Mouse (Mus musculus): ENCODE measurements around the gene Lpar6. TPM values are rescaled to one million over a fixed set of nuclear protein-coding genes. Genes with fewer than 3 reads are reported as not detected.
A peak's percentile ranks its signal among the peaks of the same experiment; 100 is the strongest.

Gene Lpar6
- total and polyA plus RNA-seq, 3 experiments: 0.05 to 4.5 (median 2.0) TPM

DNA sequence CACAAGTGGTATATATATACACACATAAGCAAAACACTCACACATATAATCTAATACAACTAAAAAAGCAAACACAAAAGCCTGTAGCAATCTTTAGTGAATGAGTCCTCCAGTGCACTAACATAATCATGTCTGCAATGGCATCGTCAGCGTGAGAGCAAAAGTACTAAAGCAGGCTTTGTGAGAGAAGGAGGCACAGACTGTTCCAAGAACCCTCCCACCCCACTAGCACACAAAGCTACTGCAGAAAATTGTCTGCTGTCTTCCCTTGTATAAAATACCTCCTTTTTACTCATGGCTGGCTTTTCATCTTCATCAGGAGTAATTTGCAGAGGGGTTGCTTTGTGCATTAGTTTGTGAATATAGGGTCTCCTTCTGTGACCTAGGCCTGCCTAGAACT is 14.6 kb downstream of the Lpar6 start:
- Histone ChIP-seq H3K9me3 (replicated peaks) (no peaks in the 10 kb centered on the region), H3K36me3 (replicated peaks) (peaks cover 80% of the 10 kb centered on the region), H3K27me3 (ENCODE audit: insufficient read depth, low read length) (no peaks in the 10 kb centered on the region), H3K4me3 (ENCODE audit: low read depth, low read length) (no peak overlapping the region), H3K4me1 (ENCODE audit: insufficient read depth, low read depth, low read length) (no peaks in the 10 kb centered on the region)
- no peak for TF ChIP-seq TAL1 (conservative IDR thresholded peaks at IDR 0.05; ENCODE audit: low read depth, low read length)
- TF ChIP-seq GATA1 (IDR thresholded peaks at IDR 0.05; ENCODE audit: borderline replicate concordance, low read length): no peak
- no peak for TF ChIP-seq GATA2 (IDR thresholded peaks at IDR 0.05; ENCODE audit: borderline replicate concordance, low read depth, low read length)
- no peak for TF ChIP-seq CTCF (IDR thresholded peaks at IDR 0.05; ENCODE audit: low read depth, low read length)
- no peak for TF ChIP-seq POLR2AphosphoS5 (IDR thresholded peaks at IDR 0.05; ENCODE audit: insufficient replicate concordance, low read depth, low read length)
- ATAC-seq (ENCODE audit: extremely low read depth, insufficient number of reproducible peaks, low FRiP score, poor library complexity, severe bottlenecking) (no peak), DNase-seq (ENCODE audit: low spot score) (no peak)

- no peaks in the 10 kb centered on the region for H3K9me3 ChIP-seq (replicated peaks)
- no peak overlapping the region for H3K4me3 ChIP-seq (ENCODE audit: low read depth, low read length)
- ATAC-seq (ENCODE audit: extremely low read depth, insufficient number of reproducible peaks, low FRiP score, poor library complexity, severe bottlenecking) (no peak), DNase-seq (ENCODE audit: low spot score) (no peak)
- no peaks in the 10 kb centered on the region for H3K27me3 ChIP-seq (ENCODE audit: insufficient read depth, low read length)
- H3K36me3 ChIP-seq (replicated peaks): peaks cover 80% of the 10 kb centered on the region
- no peak for TF ChIP-seq GATA1 (IDR thresholded peaks at IDR 0.05; ENCODE audit: borderline replicate concordance, low read length)
- TF ChIP-seq TAL1 (conservative IDR thresholded peaks at IDR 0.05; ENCODE audit: low read depth, low read length): no peak
- no peak for TF ChIP-seq POLR2AphosphoS5 (IDR thresholded peaks at IDR 0.05; ENCODE audit: insufficient replicate concordance, low read depth, low read length)
- no peak for TF ChIP-seq CTCF (IDR thresholded peaks at IDR 0.05; ENCODE audit: low read depth, low read length)
- TF ChIP-seq GATA2 (IDR thresholded peaks at IDR 0.05; ENCODE audit: borderline replicate concordance, low read depth, low read length): no peak
- H3K4me1 ChIP-seq (ENCODE audit: insufficient read depth, low read depth, low read length): peaks cover 8% of the 10 kb centered on the region
Measured at GRCm38 (mm10) chr14:73253453-73254251, 16.0 kb downstream of the Lpar6 start.

GRCm38 (mm10) chr14:73254412-73254811 is 16.7 kb downstream of the Lpar6 start:
- H3K36me3 ChIP-seq (replicated peaks): peaks cover 80% of the 10 kb centered on the region
- no peak for TF ChIP-seq TAL1 (conservative IDR thresholded peaks at IDR 0.05; ENCODE audit: low read depth, low read length)
- no peak for TF ChIP-seq GATA1 (IDR thresholded peaks at IDR 0.05; ENCODE audit: borderline replicate concordance, low read length)
- TF ChIP-seq CTCF (IDR thresholded peaks at IDR 0.05; ENCODE audit: low read depth, low read length): no peak
- no peak for TF ChIP-seq GATA2 (IDR thresholded peaks at IDR 0.05; ENCODE audit: borderline replicate concordance, low read depth, low read length)
- no peak for TF ChIP-seq POLR2AphosphoS5 (IDR thresholded peaks at IDR 0.05; ENCODE audit: insufficient replicate concordance, low read depth, low read length)
- no peaks in the 10 kb centered on the region for H3K9me3 ChIP-seq (replicated peaks)
- no peaks in the 10 kb centered on the region for H3K27me3 ChIP-seq (ENCODE audit: insufficient read depth, low read length)
- peaks cover 8% of the 10 kb centered on the region for H3K4me1 ChIP-seq (ENCODE audit: insufficient read depth, low read depth, low read length)
- ATAC-seq (ENCODE audit: extremely low read depth, insufficient number of reproducible peaks, low FRiP score, poor library complexity, severe bottlenecking): no peak
- H3K4me3 ChIP-seq (ENCODE audit: low read depth, low read length): no peak overlapping the region
- DNase-seq (ENCODE audit: low spot score): no peak

DNA sequence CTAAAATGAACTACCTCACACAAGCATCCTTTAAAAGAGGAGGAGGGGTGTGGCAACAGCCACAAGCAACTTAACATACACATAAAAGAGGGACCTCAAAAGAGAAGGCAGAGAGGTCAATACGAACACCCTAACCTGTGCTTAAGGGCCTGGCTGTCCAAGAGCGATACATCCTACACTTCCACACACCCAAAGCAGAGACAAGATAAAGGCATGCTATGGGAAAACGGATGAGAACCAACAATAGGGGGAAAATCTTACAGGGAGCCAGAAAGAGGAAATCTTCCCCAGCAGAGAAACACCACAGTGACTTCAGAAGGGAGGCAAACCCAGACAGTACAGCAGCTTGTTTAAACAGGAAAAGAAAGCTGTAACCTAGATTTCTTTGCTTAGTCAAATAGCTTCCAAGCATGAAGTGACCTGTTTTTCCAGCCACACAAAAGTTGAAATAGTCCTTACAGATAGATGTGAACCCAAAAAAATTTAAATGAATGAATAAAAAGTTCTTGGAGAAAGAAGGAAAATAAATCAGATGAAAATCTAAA is 17.8 kb downstream of the Lpar6 start:
- peaks cover 78% of the 10 kb centered on the region for H3K36me3 ChIP-seq (replicated peaks)
- TF ChIP-seq GATA1 (IDR thresholded peaks at IDR 0.05; ENCODE audit: borderline replicate concordance, low read length) (no peak), POLR2AphosphoS5 (IDR thresholded peaks at IDR 0.05; ENCODE audit: insufficient replicate concordance, low read depth, low read length) (no peak), GATA2 (IDR thresholded peaks at IDR 0.05; ENCODE audit: borderline replicate concordance, low read depth, low read length) (no peak), TAL1 (conservative IDR thresholded peaks at IDR 0.05; ENCODE audit: low read depth, low read length) (no peak), CTCF (IDR thresholded peaks at IDR 0.05; ENCODE audit: low read depth, low read length) (no peak)
- no peaks in the 10 kb centered on the region for H3K9me3 ChIP-seq (replicated peaks)
- no peaks in the 10 kb centered on the region for H3K27me3 ChIP-seq (ENCODE audit: insufficient read depth, low read length)
- DNase-seq (ENCODE audit: low spot score): no peak
- no peak overlapping the region for H3K4me3 ChIP-seq (ENCODE audit: low read depth, low read length)
- H3K4me1 ChIP-seq (ENCODE audit: insufficient read depth, low read depth, low read length): peaks cover 8% of the 10 kb centered on the region
- no peak for ATAC-seq (ENCODE audit: extremely low read depth, insufficient number of reproducible peaks, low FRiP score, poor library complexity, severe bottlenecking)

- ATAC-seq (ENCODE audit: extremely low read depth, insufficient number of reproducible peaks, low FRiP score, poor library complexity, severe bottlenecking) (peak; percentile 38; the same call in 1 of the 2 replicates), DNase-seq (ENCODE audit: low spot score) (no peak)
- TF ChIP-seq POLR2AphosphoS5 (IDR thresholded peaks at IDR 0.05; ENCODE audit: insufficient replicate concordance, low read depth, low read length) (no peak), GATA2 (IDR thresholded peaks at IDR 0.05; ENCODE audit: borderline replicate concordance, low read depth, low read length) (no peak), CTCF (IDR thresholded peaks at IDR 0.05; ENCODE audit: low read depth, low read length) (no peak), TAL1 (conservative IDR thresholded peaks at IDR 0.05; ENCODE audit: low read depth, low read length) (no peak)
- H3K9me3 ChIP-seq (replicated peaks): no peaks in the 10 kb centered on the region
- H3K4me3 ChIP-seq (ENCODE audit: low read depth, low read length): no peak overlapping the region
- H3K4me1 ChIP-seq (ENCODE audit: insufficient read depth, low read depth, low read length): peaks cover 8% of the 10 kb centered on the region
- no peaks in the 10 kb centered on the region for H3K27me3 ChIP-seq (ENCODE audit: insufficient read depth, low read length)
- peaks cover 72% of the 10 kb centered on the region for H3K36me3 ChIP-seq (replicated peaks)
Measured at GRCm38 (mm10) chr14:73257348-73257747, 19.7 kb downstream of the Lpar6 start.

- peaks cover 75% of the 10 kb centered on the region for H3K36me3 ChIP-seq (replicated peaks)
- DNase-seq (ENCODE audit: low spot score) (no peak), ATAC-seq (ENCODE audit: extremely low read depth, insufficient number of reproducible peaks, low FRiP score, poor library complexity, severe bottlenecking) (no peak)
- no peak overlapping the region for H3K4me3 ChIP-seq (ENCODE audit: low read depth, low read length)
- no peaks in the 10 kb centered on the region for H3K9me3 ChIP-seq (replicated peaks)
- no peak for TF ChIP-seq CTCF (IDR thresholded peaks at IDR 0.05; ENCODE audit: low read depth, low read length)
- TF ChIP-seq POLR2AphosphoS5 (IDR thresholded peaks at IDR 0.05; ENCODE audit: insufficient replicate concordance, low read depth, low read length): no peak
- TF ChIP-seq TAL1 (conservative IDR thresholded peaks at IDR 0.05; ENCODE audit: low read depth, low read length): no peak
- TF ChIP-seq GATA2 (IDR thresholded peaks at IDR 0.05; ENCODE audit: borderline replicate concordance, low read depth, low read length): no peak
- no peak for TF ChIP-seq GATA1 (IDR thresholded peaks at IDR 0.05; ENCODE audit: borderline replicate concordance, low read length)
- no peaks in the 10 kb centered on the region for H3K27me3 ChIP-seq (ENCODE audit: insufficient read depth, low read length)
- peaks cover 8% of the 10 kb centered on the region for H3K4me1 ChIP-seq (ENCODE audit: insufficient read depth, low read depth, low read length)
Measured at GRCm38 (mm10) chr14:73258181-73258580, 20.5 kb downstream of the Lpar6 start.
